Mouse (Mus musculus) intestine, postnatal 0 days (tissue): ENCODE measurements around the gene Hyal1. TPM values are rescaled to one million over a fixed set of nuclear protein-coding genes. Genes with fewer than 3 reads are reported as not detected.

Source experiments
- ATAC-seq: fragments of 200-750 bp; cut with Nextera tagmentation; 2 replicates; pipeline ENCODE4 v1.8.0; 2017; ENCODE audit warnings: mild to moderate bottlenecking, moderate TSS enrichment, moderate library complexity
- H3K27ac ChIP-seq: fragments of 300-500 bp; sonication (generic); 2 replicates; pipeline ENCODE4 v1.5.1; 2014; ENCODE audit warnings: mild to moderate bottlenecking, low read depth, low read length, moderate library complexity
- H3K27me3 ChIP-seq: fragments of 300-500 bp; sonication (generic); replicated peaks from 2 replicates; pipeline ENCODE4 v1.6.1; 2014; ENCODE audit warnings: low read length, mixed read lengths; ENCODE audit not compliant: control insufficient read depth, insufficient read depth
- H3K36me3 ChIP-seq: fragments of 300-500 bp; sonication (generic); 2 replicates; pipeline ENCODE4 v1.6.1; 2014; ENCODE audit warnings: mild to moderate bottlenecking, moderate library complexity; ENCODE audit not compliant: control insufficient read depth, insufficient read depth
- H3K4me1 ChIP-seq: fragments of 300-500 bp; sonication (generic); replicated peaks from 2 replicates; pipeline ENCODE4 v1.6.1; 2014; ENCODE audit warnings: antibody characterized with exemption, low read length, mixed read lengths; ENCODE audit not compliant: control insufficient read depth, insufficient read depth
- H3K4me2 ChIP-seq: fragments of 300-500 bp; sonication (generic); replicated peaks from 2 replicates; pipeline ENCODE4 v1.6.1; 2014; ENCODE audit warnings: low read depth, mild to moderate bottlenecking, moderate library complexity
- H3K4me3 ChIP-seq: fragments of 300-500 bp; sonication (generic); 2 replicates; pipeline ENCODE4 v1.5.1; 2014; ENCODE audit warnings: low read depth, low read length
- H3K9ac ChIP-seq: fragments of 300-500 bp; sonication (generic); 2 replicates; pipeline ENCODE4 v1.6.1; 2014; ENCODE audit warnings: mild to moderate bottlenecking, low read depth, low read length
- H3K9me3 ChIP-seq: fragments of 300-500 bp; sonication (generic); 2 replicates; pipeline ENCODE4 v1.6.1; 2016; ENCODE audit warnings: mixed run types; ENCODE audit not compliant: control insufficient read depth
- CTCF ChIP-seq: sonication (generic); IDR thresholded peaks from 2 replicates; pipeline ENCODE4 v1.5.1; 2016; ENCODE audit warnings: low read depth, mild to moderate bottlenecking, control low read depth, antibody characterized with exemption, moderate library complexity
- WGBS: fragments of 180-500 bp; shearing (Covaris S2); extraction: QIAGEN DNeasy Blood & Tissue Kit; methylation state at CpG from one replicate; pipeline ENCODE4 v1.1.7; 2014; 5-methylcytosine and 5-hydroxymethylcytosine counted together
- polyA plus RNA-seq: library from polyadenylated mRNA; unstranded; fragments of >200 nt; fragmentation: Nextera tagmentation; extraction: Ambion mirVana; gene quantifications from 2 replicates; pipeline ENCODE4 v1.2.1, GENCODE M21; 2015

Hyal1 gene
- polyA plus RNA-seq, 1 experiment from 2014 or later = 2.4 TPM

- Histone ChIP-seq H3K27ac (no peak overlapping the region), H3K27me3 (no peaks in the 10 kb centered on the region), H3K4me3 (peak overlapping the region; percentile 51), H3K9ac (peak overlapping the region; percentile 70; the same call in 1 of the 2 replicates), H3K4me1 (peaks cover 8% of the 10 kb centered on the region; the same call in 1 of the 2 replicates), H3K36me3 (peaks cover 18% of the 10 kb centered on the region), H3K9me3 (no peaks in the 10 kb centered on the region), H3K4me2 (peak overlapping the region; percentile 91)
- TF ChIP-seq CTCF = no peak
- WGBS = 63% methylated on average over 4 of the region's 4 CpGs
- ATAC-seq = no peak
Measured at GRCm38 (mm10) chr9:107581584-107581983, 4.9 kb downstream of the Hyal1 start.

- Histone ChIP-seq H3K36me3 (peaks cover 18% of the 10 kb centered on the region), H3K4me2 (no peak overlapping the region), H3K9ac (no peak overlapping the region), H3K4me1 (peaks cover 4% of the 10 kb centered on the region; the same call in 1 of the 2 replicates), H3K27me3 (no peaks in the 10 kb centered on the region), H3K9me3 (no peaks in the 10 kb centered on the region), H3K27ac (no peak overlapping the region), H3K4me3 (no peak overlapping the region)
- TF ChIP-seq CTCF = no peak
- WGBS = 93% methylated on average over 7 of the region's 7 CpGs
- no peak for ATAC-seq
Measured at GRCm38 (mm10) chr9:107582509-107583062, 5.9 kb downstream of the Hyal1 start.

GRCm38 (mm10) chr9:107583174-107583573 is 6.4 kb downstream of the Hyal1 start:
- Histone ChIP-seq H3K9ac (no peak overlapping the region), H3K4me1 (peaks cover 4% of the 10 kb centered on the region; the same call in 1 of the 2 replicates), H3K4me3 (no peak overlapping the region), H3K27ac (no peak overlapping the region), H3K9me3 (no peaks in the 10 kb centered on the region), H3K4me2 (no peak overlapping the region), H3K36me3 (peaks cover 18% of the 10 kb centered on the region), H3K27me3 (no peaks in the 10 kb centered on the region)
- no peak for TF ChIP-seq CTCF
- WGBS = 93% methylated on average over 14 of the region's 14 CpGs
- ATAC-seq = no peak

- Histone ChIP-seq H3K27me3 (no peaks in the 10 kb centered on the region), H3K4me1 (peaks cover 4% of the 10 kb centered on the region; the same call in 1 of the 2 replicates), H3K4me2 (peak overlapping the region; percentile 6; the same call in 1 of the 2 replicates), H3K36me3 (peaks cover 30% of the 10 kb centered on the region), H3K9ac (no peak overlapping the region), H3K9me3 (no peaks in the 10 kb centered on the region), H3K4me3 (no peak overlapping the region), H3K27ac (peak overlapping the region; percentile 78)
- ATAC-seq = no peak
- 83% methylated on average over 5 of the region's 5 CpGs for WGBS
- TF ChIP-seq CTCF = no peak
Measured at GRCm38 (mm10) chr9:107586504-107586903, 9.8 kb downstream of the Hyal1 start.

GRCm38 (mm10) chr9:107586974-107587832 is 10.5 kb downstream of the Hyal1 start, which contains the start of gene Ifrd2:
Gene Ifrd2, plus strand, starts transcription at chr9:107587642.
- H3K9ac ChIP-seq = peak within 1 kb of the TSS; percentile 47
- no peaks in the 10 kb centered on the region for H3K9me3 ChIP-seq
- ATAC-seq = peak; percentile 92
- peaks cover 37% of the 10 kb centered on the region for H3K36me3 ChIP-seq
- WGBS = 9% methylated on average over 46 of the region's 46 CpGs
- H3K4me2 ChIP-seq = peak within 1 kb of the TSS; percentile 87
- no peak; the same call in 1 of the 2 replicates for TF ChIP-seq CTCF
- H3K27me3 ChIP-seq = no peaks in the 10 kb centered on the region
- peaks cover 4% of the 10 kb centered on the region; the same call in 1 of the 2 replicates for H3K4me1 ChIP-seq
- H3K4me3 ChIP-seq = peak within 1 kb of the TSS; percentile 70
- H3K27ac ChIP-seq = peak within 1 kb of the TSS; percentile 78
